Mouse (Mus musculus): ENCODE measurements around the gene B4galnt3. TPM values are rescaled to one million over a fixed set of nuclear protein-coding genes. Genes with fewer than 3 reads are reported as not detected.

The B4galnt3 gene
- polyA plus RNA-seq, 1 experiment from 2014 or later = 0.21 TPM

DNA sequence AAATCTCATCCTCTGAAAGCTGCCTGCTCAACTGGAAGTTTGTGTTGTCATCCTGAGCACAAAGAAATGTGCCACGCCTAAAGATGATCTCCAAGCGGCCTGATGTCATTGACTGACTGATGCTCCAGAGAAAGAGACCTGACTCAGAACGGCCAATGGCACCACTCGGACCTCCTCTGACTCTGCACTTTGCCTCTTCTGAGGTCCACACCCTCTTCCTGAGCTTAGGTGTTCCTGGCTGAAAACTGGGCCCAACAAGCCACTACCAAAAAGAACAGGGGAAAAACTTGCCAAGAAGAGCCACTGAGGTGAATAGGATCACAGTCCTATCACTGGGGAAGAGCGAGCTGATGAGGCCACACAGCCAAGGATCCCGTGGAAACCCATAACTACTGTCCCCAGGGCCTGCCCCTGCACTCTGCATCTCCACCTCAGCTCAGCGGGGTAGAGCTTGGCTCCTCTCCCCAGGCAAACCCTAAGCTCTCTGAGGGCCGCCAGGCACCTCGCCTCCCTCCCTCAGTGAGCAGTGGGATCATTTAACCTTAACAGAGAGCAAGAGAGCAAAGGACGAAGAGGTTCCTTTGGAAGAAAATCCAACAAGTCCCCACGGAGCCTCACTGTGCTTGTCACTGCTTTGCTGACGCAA lies 31.4 kb downstream of the B4galnt3 start:
- Histone ChIP-seq H3K4me1 (peaks cover 13% of the 10 kb centered on the region), H3K9me3 (replicated peaks) (no peaks in the 10 kb centered on the region), H3K36me3 (no peaks in the 10 kb centered on the region), H3K27me3 (ENCODE audit: low read depth, poor library complexity, severe bottlenecking) (no peaks in the 10 kb centered on the region), H3K27ac (no peak overlapping the region), H3K4me3 (no peak overlapping the region)
- WGBS = 60% methylated on average over 12 of the region's 12 CpGs
- DNase-seq (ENCODE audit: low spot score) = no peak

DNA sequence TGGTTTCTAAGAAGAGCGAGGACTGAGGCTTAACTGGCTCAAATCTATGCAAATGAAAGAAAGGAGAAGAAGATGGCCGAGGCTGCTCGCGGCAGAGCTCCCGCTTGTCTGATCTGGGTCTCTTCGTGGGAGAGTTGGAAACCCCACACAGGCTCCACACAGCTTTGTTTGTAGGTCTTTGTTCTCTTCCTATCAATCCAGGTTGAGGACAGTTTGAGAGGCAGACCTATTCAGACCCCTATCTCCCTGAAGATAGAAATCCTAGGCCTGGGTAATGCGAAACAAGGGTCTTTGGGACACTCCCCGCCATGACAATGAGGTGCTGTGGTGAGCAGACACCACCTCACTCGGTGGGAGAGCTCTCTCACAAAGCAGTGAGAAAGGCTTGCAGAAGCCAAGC lies 34.9 kb downstream of the B4galnt3 start:
- 53% methylated on average over 9 of the region's 9 CpGs for WGBS
- no peaks in the 10 kb centered on the region for H3K9me3 ChIP-seq (replicated peaks)
- H3K27ac ChIP-seq = no peak overlapping the region
- no peak for DNase-seq (ENCODE audit: low spot score)
- H3K27me3 ChIP-seq (ENCODE audit: low read depth, poor library complexity, severe bottlenecking) = no peaks in the 10 kb centered on the region
- no peak overlapping the region for H3K4me3 ChIP-seq
- peaks cover 18% of the 10 kb centered on the region for H3K4me1 ChIP-seq
- H3K36me3 ChIP-seq = no peaks in the 10 kb centered on the region

DNA sequence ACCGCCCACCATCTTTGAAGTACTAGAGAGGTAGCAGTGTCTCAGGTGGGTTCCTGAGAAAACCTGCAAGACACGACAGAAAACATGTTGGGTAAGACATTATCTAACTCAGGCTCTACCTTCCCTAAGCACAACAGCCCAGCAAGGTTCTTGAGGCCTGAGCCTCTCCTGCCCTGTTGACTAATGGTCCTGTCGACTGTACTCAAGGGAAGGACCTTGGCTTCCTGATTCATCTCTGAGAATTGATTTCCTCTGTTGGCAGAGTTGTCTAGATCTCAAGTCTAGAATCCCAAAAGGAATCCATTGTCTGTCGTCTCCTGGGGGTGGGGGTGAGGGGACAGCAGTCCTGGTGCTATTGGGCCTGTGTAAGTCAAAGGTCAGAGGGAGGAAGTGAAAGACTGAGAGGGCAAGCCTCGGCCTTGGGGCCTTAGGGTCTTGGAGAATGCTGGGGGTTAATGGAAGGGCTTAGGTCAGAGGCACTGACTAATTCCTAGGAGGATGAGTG lies 37.9 kb downstream of the B4galnt3 start:
- H3K4me1 ChIP-seq = peaks cover 6% of the 10 kb centered on the region
- WGBS = 68% methylated on average over 5 of the region's 5 CpGs
- no peaks in the 10 kb centered on the region for H3K9me3 ChIP-seq (replicated peaks)
- no peak for DNase-seq (ENCODE audit: low spot score)
- no peaks in the 10 kb centered on the region for H3K36me3 ChIP-seq
- H3K27me3 ChIP-seq (ENCODE audit: low read depth, poor library complexity, severe bottlenecking) = no peaks in the 10 kb centered on the region
- no peak overlapping the region for H3K27ac ChIP-seq
- H3K4me3 ChIP-seq = no peak overlapping the region

DNA sequence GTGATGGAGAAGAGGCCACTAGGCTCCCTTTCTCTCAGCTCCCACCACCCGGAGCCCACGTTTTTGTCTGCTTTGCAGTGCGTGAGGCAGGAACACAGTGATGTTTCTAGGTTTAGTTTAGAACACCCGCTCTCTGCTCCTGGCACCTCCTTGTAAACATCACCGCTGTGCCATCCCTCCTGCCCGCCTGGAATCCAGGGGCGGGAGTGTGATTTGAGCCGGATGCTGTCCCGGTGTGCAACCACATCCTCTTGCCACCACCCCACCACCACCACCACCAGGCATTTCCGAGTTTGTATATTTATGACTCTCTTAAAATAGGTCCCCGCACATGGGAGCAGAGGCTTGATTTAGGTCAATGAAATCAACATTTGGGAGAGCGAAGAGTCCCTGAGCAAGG lies 38.7 kb downstream of the B4galnt3 start:
- Histone ChIP-seq H3K4me1 (peaks cover 6% of the 10 kb centered on the region), H3K36me3 (no peaks in the 10 kb centered on the region), H3K27ac (no peak overlapping the region), H3K4me3 (no peak overlapping the region), H3K27me3 (ENCODE audit: low read depth, poor library complexity, severe bottlenecking) (no peaks in the 10 kb centered on the region), H3K9me3 (replicated peaks) (no peaks in the 10 kb centered on the region)
- no peak for DNase-seq (ENCODE audit: low spot score)
- 83% methylated on average over 12 of the region's 12 CpGs for WGBS

DNA sequence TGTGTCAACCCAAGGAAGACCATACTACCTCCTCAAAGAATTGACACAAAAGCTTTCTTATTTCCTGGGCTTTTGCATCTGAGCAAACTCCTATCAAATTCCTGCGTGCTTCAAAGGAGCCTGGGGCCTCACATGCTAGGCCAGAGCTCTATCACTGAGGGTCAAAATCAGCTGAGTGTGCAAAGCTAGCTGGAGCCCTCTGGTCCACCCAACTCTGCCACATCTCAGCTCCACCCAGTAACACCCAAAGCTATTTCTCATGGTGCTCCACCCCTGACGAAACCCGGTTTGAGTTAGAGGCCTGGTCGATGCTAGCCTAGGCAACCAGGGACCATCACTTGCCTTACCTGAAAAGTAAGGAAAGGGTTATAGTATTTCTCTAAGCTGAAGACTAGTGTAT lies 39.2 kb downstream of the B4galnt3 start:
- no peak for DNase-seq (ENCODE audit: low spot score)
- peaks cover 6% of the 10 kb centered on the region for H3K4me1 ChIP-seq
- H3K27me3 ChIP-seq (ENCODE audit: low read depth, poor library complexity, severe bottlenecking) = no peaks in the 10 kb centered on the region
- H3K9me3 ChIP-seq (replicated peaks) = no peaks in the 10 kb centered on the region
- H3K27ac ChIP-seq = no peak overlapping the region
- no peaks in the 10 kb centered on the region for H3K36me3 ChIP-seq
- no peak overlapping the region for H3K4me3 ChIP-seq
- WGBS = 58% methylated on average over 4 of the region's 4 CpGs

DNA sequence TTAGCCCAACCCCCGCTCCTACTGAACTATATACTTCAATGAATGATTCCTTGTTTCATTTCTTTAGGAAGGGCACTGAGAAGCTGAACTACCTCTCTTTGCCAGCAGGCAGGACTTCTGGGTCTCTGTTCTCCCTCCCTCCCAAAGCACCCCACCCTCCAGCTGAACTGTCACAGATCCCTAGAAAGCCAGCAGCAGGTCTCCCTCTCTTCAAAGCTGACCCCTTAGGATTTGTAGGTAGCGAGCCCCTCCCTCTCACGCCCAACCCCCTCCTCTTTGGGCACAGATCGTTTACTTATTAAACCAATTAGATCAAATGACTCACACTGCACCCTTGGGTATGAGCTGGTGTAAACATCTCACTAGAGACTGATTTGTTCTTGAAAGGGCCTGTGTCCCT lies 39.7 kb downstream of the B4galnt3 start:
- H3K4me3 ChIP-seq = no peak overlapping the region
- H3K36me3 ChIP-seq = no peaks in the 10 kb centered on the region
- H3K27ac ChIP-seq = no peak overlapping the region
- H3K9me3 ChIP-seq (replicated peaks) = no peaks in the 10 kb centered on the region
- H3K4me1 ChIP-seq = peaks cover 6% of the 10 kb centered on the region
- H3K27me3 ChIP-seq (ENCODE audit: low read depth, poor library complexity, severe bottlenecking) = no peaks in the 10 kb centered on the region
- DNase-seq (ENCODE audit: low spot score) = no peak
- 58% methylated on average over 4 of the region's 4 CpGs for WGBS

DNA sequence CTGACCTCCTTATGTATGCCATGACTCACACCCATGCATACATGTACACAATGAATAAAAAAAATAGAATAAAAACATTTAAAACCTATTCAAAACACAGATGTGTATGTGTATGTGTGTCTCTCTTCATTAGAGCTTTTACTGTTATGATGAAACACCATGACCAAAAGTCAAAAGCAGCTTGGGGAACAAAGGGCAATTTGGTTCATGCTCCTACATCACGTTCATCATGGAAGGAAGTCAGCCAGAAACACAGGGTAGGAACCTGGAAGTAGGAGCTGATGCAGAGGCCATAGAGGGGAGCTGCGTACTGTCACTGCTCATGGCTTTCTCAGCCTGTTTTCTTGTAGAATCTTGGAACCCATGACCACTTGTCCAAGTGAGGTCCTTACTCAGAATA lies 41.6 kb downstream of the B4galnt3 start:
- no peaks in the 10 kb centered on the region for H3K36me3 ChIP-seq
- no peak for DNase-seq (ENCODE audit: low spot score)
- no peak overlapping the region for H3K27ac ChIP-seq
- 92% methylated on average over 2 of the region's 2 CpGs for WGBS
- no peaks in the 10 kb centered on the region for H3K9me3 ChIP-seq (replicated peaks)
- H3K4me1 ChIP-seq = peaks cover 6% of the 10 kb centered on the region
- H3K4me3 ChIP-seq = no peak overlapping the region
- H3K27me3 ChIP-seq (ENCODE audit: low read depth, poor library complexity, severe bottlenecking) = no peaks in the 10 kb centered on the region

DNA sequence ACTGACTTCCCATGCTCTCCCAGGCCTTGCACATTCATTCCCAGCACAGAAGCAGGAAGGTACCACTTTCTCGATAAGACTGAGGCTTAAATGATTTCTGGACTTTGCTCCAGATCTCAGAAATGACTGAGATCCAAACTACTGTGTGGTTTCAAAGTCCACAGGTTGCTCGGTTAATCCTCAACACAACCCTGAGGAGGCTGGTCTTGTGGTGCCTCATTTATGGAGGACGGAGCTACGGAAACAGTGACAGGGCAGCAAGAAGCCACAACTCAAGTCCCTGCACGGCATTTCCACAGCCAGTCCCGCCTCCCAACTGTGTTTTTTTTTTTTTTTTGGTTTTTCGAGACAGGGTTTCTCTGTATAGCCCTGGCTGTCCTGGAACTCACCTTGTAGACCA lies 43.3 kb downstream of the B4galnt3 start:
- Histone ChIP-seq H3K4me3 (no peak overlapping the region), H3K27me3 (ENCODE audit: low read depth, poor library complexity, severe bottlenecking) (no peaks in the 10 kb centered on the region), H3K27ac (no peak overlapping the region), H3K36me3 (no peaks in the 10 kb centered on the region), H3K9me3 (replicated peaks) (no peaks in the 10 kb centered on the region), H3K4me1 (peaks cover 6% of the 10 kb centered on the region)
- 86% methylated on average over 7 of the region's 7 CpGs for WGBS
- no peak for DNase-seq (ENCODE audit: low spot score)

DNA sequence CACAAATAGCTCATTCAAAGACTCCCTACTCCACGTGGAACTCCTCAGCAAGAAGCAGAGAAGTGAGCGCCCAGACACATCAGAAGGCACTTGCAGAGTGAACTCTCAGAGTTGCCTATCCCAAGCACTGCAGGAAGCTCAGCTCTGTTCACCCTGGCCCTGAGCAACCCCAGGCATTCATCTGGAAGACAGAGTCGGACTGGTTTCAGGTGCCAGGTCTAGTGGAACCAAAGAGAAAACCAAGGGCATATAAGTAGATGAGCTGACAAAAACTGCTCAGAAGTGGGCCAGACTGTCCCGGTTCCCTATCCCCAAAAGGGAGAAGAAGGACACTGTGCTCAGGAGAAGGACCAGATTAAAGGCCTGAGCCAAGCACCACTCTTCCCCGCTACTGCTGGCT lies 44.5 kb downstream of the B4galnt3 start:
- Histone ChIP-seq H3K4me1 (peaks cover 4% of the 10 kb centered on the region), H3K4me3 (no peak overlapping the region), H3K36me3 (no peaks in the 10 kb centered on the region), H3K27me3 (ENCODE audit: low read depth, poor library complexity, severe bottlenecking) (no peaks in the 10 kb centered on the region), H3K9me3 (replicated peaks) (no peaks in the 10 kb centered on the region), H3K27ac (no peak overlapping the region)
- DNase-seq (ENCODE audit: low spot score) = no peak
- WGBS = 85% methylated on average over 5 of the region's 5 CpGs

DNA sequence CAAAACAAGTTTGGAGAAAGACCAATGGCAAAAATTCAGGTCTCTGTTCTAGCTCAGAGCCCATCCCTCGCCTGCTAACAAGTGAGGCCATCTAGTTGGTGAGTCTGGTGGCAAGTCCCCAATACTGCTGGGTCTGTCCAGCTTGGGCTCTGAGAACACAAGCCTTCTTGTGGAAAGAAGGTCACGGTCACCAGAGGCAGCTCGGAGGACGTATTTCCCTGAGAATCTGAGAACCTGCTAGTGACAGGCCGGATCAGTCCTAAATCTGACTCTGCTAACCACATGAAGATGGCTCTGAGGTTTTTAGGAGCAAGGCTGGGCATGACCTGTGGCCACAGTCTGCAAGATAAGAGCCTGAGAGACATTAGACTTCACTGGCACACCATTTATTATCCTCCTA lies 47.7 kb downstream of the B4galnt3 start:
- H3K27me3 ChIP-seq (ENCODE audit: low read depth, poor library complexity, severe bottlenecking) = no peaks in the 10 kb centered on the region
- H3K27ac ChIP-seq = no peak overlapping the region
- no peak overlapping the region for H3K4me3 ChIP-seq
- 88% methylated on average over 5 of the region's 5 CpGs for WGBS
- H3K36me3 ChIP-seq = no peaks in the 10 kb centered on the region
- H3K4me1 ChIP-seq = no peaks in the 10 kb centered on the region
- no peaks in the 10 kb centered on the region for H3K9me3 ChIP-seq (replicated peaks)
- no peak for DNase-seq (ENCODE audit: low spot score)

DNA sequence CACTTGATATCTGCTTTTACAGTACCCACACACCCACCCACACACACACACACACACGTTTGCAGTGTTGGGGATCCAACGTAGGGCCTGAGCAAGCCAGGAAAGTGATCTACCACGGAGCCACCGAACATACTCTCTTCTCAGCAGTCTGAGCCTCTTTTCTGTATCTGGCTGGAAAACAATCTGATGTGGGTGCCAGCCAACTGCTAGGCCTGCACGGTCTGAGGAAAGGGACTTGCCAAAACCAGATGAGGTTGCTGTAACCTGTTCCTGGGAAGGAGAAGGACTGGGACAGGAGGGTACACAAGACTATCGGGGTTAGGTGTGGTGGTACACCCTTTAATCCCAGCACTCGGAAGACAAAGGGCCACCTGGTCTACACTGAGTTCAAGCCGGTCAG lies 51.1 kb downstream of the B4galnt3 start:
- H3K36me3 ChIP-seq = no peaks in the 10 kb centered on the region
- no peak overlapping the region for H3K4me3 ChIP-seq
- no peak for DNase-seq (ENCODE audit: low spot score)
- no peaks in the 10 kb centered on the region for H3K4me1 ChIP-seq
- H3K9me3 ChIP-seq (replicated peaks) = no peaks in the 10 kb centered on the region
- no peaks in the 10 kb centered on the region for H3K27me3 ChIP-seq (ENCODE audit: low read depth, poor library complexity, severe bottlenecking)
- no peak overlapping the region for H3K27ac ChIP-seq
- WGBS = 84% methylated on average over 8 of the region's 8 CpGs

DNA sequence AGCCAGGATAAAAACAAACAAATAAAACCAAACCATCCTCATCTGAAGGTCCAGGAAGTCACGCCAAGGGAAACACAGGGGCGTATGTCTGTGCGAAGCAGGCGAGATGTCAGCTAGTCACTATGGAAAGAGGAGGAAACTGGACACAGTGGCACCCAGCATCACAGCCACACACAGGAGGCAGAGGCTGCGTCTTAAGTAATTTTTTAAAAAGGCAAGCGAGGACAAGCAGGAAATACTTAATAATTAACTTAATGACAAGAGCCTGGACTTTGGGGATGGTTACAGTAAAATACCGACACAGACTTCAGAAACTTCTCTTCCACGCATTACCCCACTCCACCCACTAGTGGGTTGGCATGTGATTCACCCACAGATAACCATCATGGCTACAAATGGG lies 51.8 kb downstream of the B4galnt3 start:
- no peaks in the 10 kb centered on the region for H3K4me1 ChIP-seq
- no peaks in the 10 kb centered on the region for H3K9me3 ChIP-seq (replicated peaks)
- no peaks in the 10 kb centered on the region for H3K27me3 ChIP-seq (ENCODE audit: low read depth, poor library complexity, severe bottlenecking)
- no peak overlapping the region for H3K4me3 ChIP-seq
- 78% methylated on average over 8 of the region's 8 CpGs for WGBS
- no peak overlapping the region for H3K27ac ChIP-seq
- DNase-seq (ENCODE audit: low spot score) = no peak
- no peaks in the 10 kb centered on the region for H3K36me3 ChIP-seq

DNA sequence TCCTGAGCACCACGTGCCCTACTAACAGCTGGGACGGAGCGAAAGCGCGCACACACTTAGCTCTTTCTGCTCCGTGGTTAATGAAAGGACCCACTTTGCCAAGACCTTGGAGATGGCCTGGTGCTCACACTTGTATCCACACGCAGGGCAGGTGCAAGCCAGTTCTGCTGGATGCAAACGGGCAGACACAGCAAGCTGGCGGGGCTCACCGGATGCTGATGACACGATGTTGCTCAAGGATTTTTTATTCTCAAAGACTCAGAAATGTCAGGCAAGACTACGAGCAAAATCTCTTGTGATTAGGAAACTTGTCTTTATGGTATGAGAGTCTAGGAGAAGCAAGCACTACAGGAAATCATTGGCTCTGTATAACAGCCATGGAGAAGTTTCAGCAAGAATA lies 52.9 kb downstream of the B4galnt3 start:
- WGBS = 89% methylated on average over 12 of the region's 12 CpGs
- no peak for DNase-seq (ENCODE audit: low spot score)

DNA sequence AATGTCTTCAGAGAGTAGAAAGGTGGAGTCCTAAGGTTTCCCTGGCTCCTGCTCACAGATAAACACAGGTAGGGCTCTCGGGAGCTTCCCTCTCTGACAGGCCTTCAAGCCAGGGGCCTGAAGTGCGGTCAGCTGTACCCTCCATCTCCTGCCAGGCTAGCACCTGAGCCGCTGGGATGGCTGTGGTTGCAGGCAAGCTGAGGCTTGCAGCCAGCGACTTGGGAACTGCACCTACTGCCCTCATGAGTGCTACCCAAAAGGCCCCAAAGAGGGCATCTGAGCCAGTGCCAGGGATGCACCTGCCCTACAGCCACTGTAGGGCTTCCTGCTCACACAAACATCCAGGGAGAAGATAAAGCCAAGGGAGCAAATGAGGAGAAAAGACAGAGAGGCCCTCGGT lies 53.9 kb downstream of the B4galnt3 start:
- Histone ChIP-seq H3K9me3 (replicated peaks) (no peaks in the 10 kb centered on the region), H3K36me3 (no peaks in the 10 kb centered on the region), H3K4me1 (0 out of 2 replicates have a peak, but pooled peaks cover 4% of the 10 kb centered on the region), H3K27ac (no peak overlapping the region), H3K27me3 (ENCODE audit: low read depth, poor library complexity, severe bottlenecking) (no peaks in the 10 kb centered on the region), H3K4me3 (no peak overlapping the region)
- no peak for DNase-seq (ENCODE audit: low spot score)
- WGBS = 76% methylated on average over 5 of the region's 5 CpGs

More for the DNA sequence above, 52.9 kb downstream of the B4galnt3 start:
- Histone ChIP-seq H3K27ac (no peak overlapping the region), H3K4me1 (no peaks in the 10 kb centered on the region), H3K4me3 (no peak overlapping the region), H3K27me3 (ENCODE audit: low read depth, poor library complexity, severe bottlenecking) (no peaks in the 10 kb centered on the region), H3K9me3 (replicated peaks) (no peaks in the 10 kb centered on the region), H3K36me3 (no peaks in the 10 kb centered on the region)
